Mouse (Mus musculus) liver, adult 2 months (tissue): ENCODE measurements around the gene Cacna1c.

ENCODE experiments used
- CTCF ChIP-seq: fragments of 200-500 bp; IDR thresholded peaks from 2 replicates; pipeline ENCODE4 v1.5.1; 2011; ENCODE audit warnings: low read depth, low read length, control low read depth
- POLR2A ChIP-seq: fragments of 200-500 bp; IDR thresholded peaks from 2 replicates; pipeline ENCODE4 v1.6.1; 2011; ENCODE audit warnings: low read length, control low read depth; ENCODE audit not compliant: insufficient read depth; ENCODE audit errors: extremely low read depth

DNA sequence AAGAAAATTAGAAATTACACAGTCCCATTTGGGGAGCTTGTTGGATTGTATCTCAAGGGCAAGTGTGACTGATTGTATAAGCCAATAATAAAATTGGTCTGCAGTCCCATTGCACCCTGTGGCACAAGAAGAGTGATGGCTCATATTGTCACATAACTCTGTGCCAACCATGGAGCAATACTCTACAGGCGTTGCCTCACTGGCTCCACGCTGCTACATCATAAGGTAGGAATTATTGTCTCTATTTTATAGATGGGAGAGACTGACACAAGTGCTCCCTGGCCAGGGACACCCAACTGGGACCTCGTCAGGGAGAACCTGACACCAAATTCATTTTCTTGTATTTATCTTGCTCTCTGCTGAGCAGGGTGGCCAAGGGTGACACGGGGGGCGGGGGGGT lies 85.8 kb downstream of the Cacna1c start:
- TF ChIP-seq POLR2A (no peak), CTCF (no peak)
